Mouse (Mus musculus) liver, postnatal 0 days (tissue): Measurements from ENCODE around the gene Prkch. TPM values are rescaled to one million over a fixed set of nuclear protein-coding genes. Genes with fewer than 3 reads are reported as not detected.
"Not testable (repeated sequence)": the region's sequence is repeated elsewhere in the genome, so short reads cannot be mapped to it uniquely, and the experiment has no call there.

Experiments used
- ATAC-seq: fragments of 200-750 bp; cut with Nextera tagmentation; 2 replicates; pipeline ENCODE4 v1.8.0; 2017; ENCODE audit warnings: mild to moderate bottlenecking, moderate library complexity
- DNase-seq: peaks from one replicate; pipeline ENCODE4 v3.0.0-alpha.2; 2016
- H3K27ac ChIP-seq: fragments of 300-500 bp; sonication (generic); 2 replicates; pipeline ENCODE4 v1.5.1; 2014; ENCODE audit warnings: antibody characterized with exemption, moderate library complexity, mild to moderate bottlenecking, low read depth
- H3K27me3 ChIP-seq: fragments of 300-500 bp; sonication (generic); 2 replicates; pipeline ENCODE4 v1.6.1; 2014; ENCODE audit warnings: low read length, control low read depth, mixed read lengths; ENCODE audit not compliant: insufficient read depth
- H3K36me3 ChIP-seq: fragments of 300-500 bp; sonication (generic); replicated peaks from 2 replicates; pipeline ENCODE4 v1.6.1; 2014; ENCODE audit warnings: mild to moderate bottlenecking, control low read depth, low read length, moderate library complexity, mixed read lengths; ENCODE audit not compliant: insufficient read depth
- H3K4me1 ChIP-seq: fragments of 300-500 bp; sonication (generic); 2 replicates; pipeline ENCODE4 v1.6.1; 2014; ENCODE audit warnings: antibody characterized with exemption, mild to moderate bottlenecking, control low read depth; ENCODE audit not compliant: insufficient read depth
- H3K4me2 ChIP-seq: fragments of 300-500 bp; sonication (generic); 2 replicates; pipeline ENCODE4 v1.6.1; 2014; ENCODE audit warnings: low read depth, mild to moderate bottlenecking, low read length, moderate library complexity, mixed read lengths
- H3K4me3 ChIP-seq: fragments of 300-500 bp; sonication (generic); 2 replicates; pipeline ENCODE4 v1.5.1; 2014; ENCODE audit warnings: low read depth, low read length
- H3K9ac ChIP-seq: fragments of 300-500 bp; sonication (generic); replicated peaks from 2 replicates; pipeline ENCODE4 v1.6.1; 2014; ENCODE audit warnings: mild to moderate bottlenecking, moderate library complexity
- H3K9me3 ChIP-seq: fragments of 300-500 bp; sonication (generic); 2 replicates; pipeline ENCODE4 v1.6.1; 2016; ENCODE audit warnings: mild to moderate bottlenecking, control low read depth, low read length, mixed read lengths
- CTCF ChIP-seq: sonication (generic); IDR thresholded peaks from 2 replicates; pipeline ENCODE4 v1.5.1; 2016; ENCODE audit warnings: antibody characterized with exemption, low read depth
- EP300 ChIP-seq: IDR thresholded peaks from 2 replicates; pipeline ENCODE4 v1.6.1; 2016; ENCODE audit warnings: antibody characterized with exemption, low read depth, mild to moderate bottlenecking
- WGBS: fragments of 180-500 bp; shearing (Covaris S2); extraction: QIAGEN DNeasy Blood & Tissue Kit; methylation state at CpG from one replicate; pipeline ENCODE4 v1.1.7; 2014; ENCODE audit not compliant: insufficient replicate concordance; 5-methylcytosine and 5-hydroxymethylcytosine counted together
- polyA plus RNA-seq: library from polyadenylated mRNA; unstranded; fragments of >200 nt; fragmentation: Nextera tagmentation; extraction: Ambion mirVana; gene quantifications from 2 replicates; pipeline ENCODE4 v1.2.1, GENCODE M21; 2015

Prkch gene
- polyA plus RNA-seq, 1 experiment from 2014 or later, result 2.3 TPM

DNA sequence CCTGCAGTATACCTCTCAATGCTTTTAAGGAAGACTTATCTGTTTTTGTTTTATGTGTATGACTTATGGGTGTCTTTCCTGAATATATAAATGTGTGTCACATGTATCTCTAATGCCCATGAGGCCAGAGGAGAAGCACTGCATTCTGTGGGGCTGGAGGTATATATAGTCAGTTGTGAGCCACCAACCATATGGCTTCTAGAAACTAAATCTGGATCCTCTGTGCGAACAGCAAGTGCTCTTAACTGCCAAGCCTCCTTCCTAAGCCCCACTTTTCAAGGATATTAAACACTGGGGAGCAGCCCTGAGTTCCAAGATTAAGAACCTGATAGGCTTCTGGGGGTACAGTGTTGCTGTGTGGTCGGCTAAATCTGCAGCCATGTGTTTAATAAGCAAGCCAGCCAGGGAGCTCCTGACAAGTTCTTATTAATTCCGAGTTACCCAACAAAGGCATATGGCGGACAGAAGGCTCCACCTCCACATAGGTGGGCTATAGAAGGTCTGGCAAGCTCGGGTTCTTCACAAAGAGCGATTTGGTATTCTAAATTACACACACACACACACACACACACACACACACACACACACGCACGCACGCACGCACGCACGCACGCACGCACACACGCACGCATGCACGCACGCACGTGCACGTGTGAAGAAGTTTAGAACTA is 25.9 kb upstream of the Prkch start:
- no peaks in the 10 kb centered on the region for H3K9me3 ChIP-seq
- H3K36me3 ChIP-seq, result no peaks in the 10 kb centered on the region
- H3K27ac ChIP-seq, result no peak overlapping the region
- DNase-seq, result no peak
- H3K27me3 ChIP-seq, result no peaks in the 10 kb centered on the region
- no peak for ATAC-seq
- TF ChIP-seq EP300 (no peak), CTCF (no peak)
- H3K9ac ChIP-seq, result no peak overlapping the region
- H3K4me3 ChIP-seq, result no peak overlapping the region
- no peaks in the 10 kb centered on the region for H3K4me1 ChIP-seq
- 76% methylated on average over 20 of the region's 20 CpGs for WGBS
- no peak overlapping the region for H3K4me2 ChIP-seq

DNA sequence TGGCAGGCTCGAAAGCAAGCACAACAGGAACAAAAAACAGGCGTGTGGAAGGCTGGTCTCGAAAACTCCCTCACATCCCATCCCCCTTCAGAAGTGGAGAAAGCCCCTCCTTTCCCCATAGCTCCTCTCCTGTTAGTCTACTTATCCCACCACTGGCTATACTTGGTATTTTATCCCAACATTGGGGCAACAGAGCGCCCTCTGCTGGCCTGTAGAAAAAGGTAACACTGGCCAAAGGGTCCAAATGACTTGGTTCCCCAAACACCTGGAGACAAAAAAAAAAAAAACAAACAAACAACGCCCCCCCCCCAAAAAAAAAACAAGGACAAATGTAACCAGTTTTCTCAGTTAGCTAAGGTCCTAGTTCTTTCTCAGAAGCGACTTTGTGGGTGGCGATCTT is 24.5 kb upstream of the Prkch start:
- 54% methylated on average over 7 of the region's 7 CpGs for WGBS
- ATAC-seq (no peak), DNase-seq (no peak)
- no peaks in the 10 kb centered on the region for H3K27me3 ChIP-seq
- no peak overlapping the region for H3K4me2 ChIP-seq
- no peak overlapping the region for H3K4me3 ChIP-seq
- TF ChIP-seq CTCF (peak; percentile 65), EP300 (no peak)
- H3K4me1 ChIP-seq, result peaks cover 2% of the 10 kb centered on the region; the same call in 1 of the 2 replicates
- H3K9ac ChIP-seq, result no peak overlapping the region
- H3K36me3 ChIP-seq, result no peaks in the 10 kb centered on the region
- no peaks in the 10 kb centered on the region for H3K9me3 ChIP-seq
- no peak overlapping the region for H3K27ac ChIP-seq

DNA sequence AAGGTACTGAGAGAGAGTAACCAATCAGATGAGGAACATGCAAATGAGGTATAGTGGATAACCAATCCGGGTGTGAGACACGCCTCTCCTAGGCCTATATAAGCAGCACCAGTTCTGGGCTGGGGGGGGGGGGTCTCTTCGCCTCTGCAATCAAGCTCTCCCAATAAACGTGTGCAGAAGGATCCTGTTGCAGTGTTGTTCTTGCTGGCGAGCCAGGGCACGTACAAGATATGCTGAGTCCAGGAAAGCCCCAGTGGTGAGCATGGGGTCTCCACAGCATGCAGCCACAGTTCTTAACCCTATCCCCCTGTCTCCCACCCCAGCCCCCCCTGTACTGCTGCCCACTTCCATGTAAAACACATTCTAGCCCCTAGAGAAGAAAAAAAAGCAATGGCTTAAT is 21.5 kb upstream of the Prkch start:
- ATAC-seq, H3K4me3 ChIP-seq, H3K4me2 ChIP-seq, H3K36me3 ChIP-seq, H3K9ac ChIP-seq, H3K4me1 ChIP-seq, H3K27me3 ChIP-seq, DNase-seq, H3K27ac ChIP-seq, H3K9me3 ChIP-seq: not testable (repeated sequence)
- WGBS, result 78% methylated on average over 6 of the region's 6 CpGs

DNA sequence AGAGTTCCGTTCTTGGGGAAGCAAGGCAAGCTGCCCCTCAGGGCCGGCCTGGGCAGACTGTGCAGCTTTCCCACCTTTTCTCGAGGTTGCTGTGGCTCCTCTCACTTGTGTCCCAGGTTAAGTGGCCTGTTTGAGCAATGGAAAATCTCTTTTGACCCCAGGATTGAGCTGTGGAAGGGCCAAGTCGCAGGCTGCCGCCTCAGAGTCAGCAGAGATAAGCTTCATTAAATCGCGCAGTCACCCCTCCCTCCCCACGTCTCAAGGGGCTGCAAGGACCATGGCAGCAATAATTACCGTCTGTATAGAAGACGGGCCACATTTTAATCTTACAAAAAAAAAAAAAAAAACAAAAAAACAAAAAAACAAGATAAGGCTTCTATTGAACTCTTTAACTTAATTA is 20.4 kb upstream of the Prkch start:
- TF ChIP-seq EP300 (no peak), CTCF (no peak)
- Histone ChIP-seq H3K4me1 (peaks cover 6% of the 10 kb centered on the region; the same call in 1 of the 2 replicates), H3K4me2 (no peak overlapping the region), H3K27ac (no peak overlapping the region), H3K27me3 (no peaks in the 10 kb centered on the region), H3K9ac (no peak overlapping the region), H3K4me3 (no peak overlapping the region), H3K36me3 (no peaks in the 10 kb centered on the region), H3K9me3 (no peaks in the 10 kb centered on the region)
- 29% methylated on average over 10 of the region's 10 CpGs for WGBS
- no peak for DNase-seq
- no peak for ATAC-seq

DNA sequence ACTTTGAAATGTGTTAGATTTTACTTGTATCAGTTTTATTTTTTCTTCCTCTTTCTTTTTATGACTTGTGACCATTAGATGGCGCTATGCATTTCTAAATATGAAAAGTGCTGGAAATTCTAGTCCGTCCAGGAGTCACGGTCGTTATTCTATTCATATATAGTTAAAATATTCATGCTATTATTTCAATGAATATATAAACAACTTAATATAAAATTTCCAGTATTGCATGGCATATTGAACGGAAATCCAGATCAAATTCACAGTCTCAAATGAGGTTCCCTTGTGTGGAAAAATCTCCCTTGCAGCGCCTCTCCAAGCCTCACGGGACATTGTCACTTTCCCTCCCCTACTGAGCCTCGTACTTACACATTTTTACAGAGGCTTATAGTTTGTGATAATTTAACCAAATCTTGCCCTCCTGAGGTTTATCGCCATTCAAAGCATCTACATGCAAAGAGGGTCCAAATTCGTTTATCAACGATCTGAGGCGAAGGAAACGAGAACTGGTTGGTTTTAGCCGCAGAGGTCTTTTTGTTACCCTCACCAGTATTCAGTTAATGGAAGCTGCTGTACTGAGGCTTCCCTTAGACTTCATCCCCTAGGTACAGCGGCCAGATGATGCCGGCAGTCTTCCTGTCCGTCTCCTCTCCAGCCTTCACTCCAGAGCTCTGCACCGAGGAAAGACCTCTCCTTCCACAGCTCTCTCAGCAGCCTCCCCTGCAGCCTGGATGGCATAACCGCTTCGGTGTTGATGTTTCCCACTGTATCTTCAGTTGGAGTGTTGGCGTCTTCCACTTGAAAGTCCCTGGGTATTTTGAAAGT is 19.6 kb upstream of the Prkch start:
- H3K4me1 ChIP-seq, result peaks cover 6% of the 10 kb centered on the region; the same call in 1 of the 2 replicates
- H3K9me3 ChIP-seq, result no peaks in the 10 kb centered on the region
- DNase-seq (no peak), ATAC-seq (no peak)
- H3K9ac ChIP-seq, result no peak overlapping the region
- H3K4me3 ChIP-seq, result peak overlapping the region; percentile 27
- no peaks in the 10 kb centered on the region for H3K36me3 ChIP-seq
- WGBS, result 12% methylated on average over 21 of the region's 21 CpGs
- H3K27me3 ChIP-seq, result no peaks in the 10 kb centered on the region
- TF ChIP-seq EP300 (no peak), CTCF (peak; percentile 50)
- H3K27ac ChIP-seq, result no peak overlapping the region
- H3K4me2 ChIP-seq, result peak overlapping the region; percentile 65

DNA sequence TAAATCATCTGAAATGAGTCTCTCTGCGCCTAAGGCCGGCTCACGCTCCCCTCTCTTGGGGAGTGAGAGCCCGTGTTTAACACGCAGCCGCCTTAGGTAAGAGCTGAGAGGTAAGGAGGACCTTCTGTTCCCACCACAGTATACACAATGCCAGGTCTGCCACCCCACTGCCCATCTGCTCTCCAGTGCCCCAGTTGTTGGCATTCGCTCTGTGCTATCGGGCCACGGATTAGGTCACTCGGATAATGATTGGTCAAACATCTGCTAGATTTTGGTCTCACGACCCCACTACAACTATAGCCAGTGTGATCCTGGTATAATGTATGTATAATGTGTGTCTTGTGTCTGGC is 19.0 kb upstream of the Prkch start:
- no peak for TF ChIP-seq CTCF
- TF ChIP-seq EP300, result no peak
- WGBS, result 59% methylated on average over 11 of the region's 11 CpGs

More for the DNA sequence above, 19.0 kb upstream of the Prkch start:
- Histone ChIP-seq H3K4me3 (no peak overlapping the region), H3K4me2 (peak overlapping the region; percentile 65; the same call in 1 of the 2 replicates), H3K27ac (no peak overlapping the region), H3K9ac (no peak overlapping the region), H3K36me3 (no peaks in the 10 kb centered on the region), H3K9me3 (no peaks in the 10 kb centered on the region), H3K27me3 (no peaks in the 10 kb centered on the region), H3K4me1 (peaks cover 6% of the 10 kb centered on the region; the same call in 1 of the 2 replicates)
- no peak for ATAC-seq
- no peak for DNase-seq
